Mouse (Mus musculus): Measurements from ENCODE around the gene Pdia3.
"Not testable (repeated sequence)": the region's sequence is repeated elsewhere in the genome, so short reads cannot be mapped to it uniquely, and the experiment has no call there.

Pdia3 gene

DNA sequence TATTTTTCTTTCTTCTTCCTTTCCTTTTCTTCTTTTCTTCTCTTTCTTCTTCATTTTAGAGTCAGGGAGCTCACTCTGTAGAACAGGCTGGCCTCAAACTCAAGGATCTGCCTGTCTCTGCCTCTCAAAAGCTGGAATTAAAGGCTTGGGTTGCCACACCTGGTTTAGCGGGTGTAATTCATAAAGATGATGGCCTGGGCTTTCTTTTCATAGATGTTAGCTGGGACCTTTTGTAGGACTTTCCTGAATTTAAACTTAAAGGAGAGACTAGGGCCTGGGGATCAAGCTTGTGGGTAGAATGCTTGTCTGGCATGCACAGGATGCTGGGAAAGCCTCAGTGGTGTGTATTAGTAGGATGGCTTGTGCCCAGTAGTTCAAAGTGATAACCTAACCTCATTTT lies 30.6 kb downstream of the Pdia3 start, which contains the start of gene Ell3:
Gene Ell3, minus strand, starts transcription at position 101 of the 400 bp plus-strand sequence.
- no peak for DNase-seq

DNA sequence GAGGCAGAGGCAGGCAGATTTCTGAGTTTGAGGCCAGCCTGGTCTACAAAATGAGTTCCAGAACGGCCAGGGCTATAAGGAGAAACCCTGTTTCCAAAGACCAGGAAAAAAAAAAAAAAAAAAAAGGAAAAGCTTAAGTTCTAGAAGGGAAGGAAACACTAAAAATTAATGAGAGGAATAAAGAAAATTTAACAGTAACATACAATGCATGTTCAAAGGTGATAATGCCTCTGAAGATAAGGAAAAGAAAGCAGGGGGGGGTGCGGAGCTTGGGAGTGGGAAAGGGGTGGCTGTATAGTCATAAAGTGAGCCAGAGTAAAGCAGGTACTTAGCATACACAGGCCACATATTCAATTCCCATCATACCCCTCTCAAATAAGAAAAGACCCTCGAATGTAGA lies 31.5 kb downstream of the Pdia3 start:
- DNase-seq, result no peak

DNA sequence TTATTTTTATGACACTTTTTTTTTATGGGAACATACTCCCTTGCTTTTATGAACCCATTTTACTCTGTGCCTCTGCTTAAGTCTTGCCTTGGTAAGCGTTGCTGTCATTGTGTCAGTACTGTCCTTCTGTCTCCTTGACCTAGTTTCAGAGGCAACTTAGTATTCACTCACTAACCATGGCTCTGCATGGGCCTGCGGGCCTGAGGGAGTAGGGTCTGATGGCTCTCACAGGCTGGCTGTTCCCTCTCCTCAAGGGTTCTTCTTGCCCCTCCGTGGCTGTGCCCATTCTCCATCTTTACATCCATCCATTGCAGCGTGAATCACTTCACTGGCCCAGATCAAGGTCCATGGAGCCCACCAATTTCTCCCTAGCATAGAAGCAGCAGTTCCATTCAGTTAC lies 32.9 kb downstream of the Pdia3 start:
- no peak for DNase-seq

DNA sequence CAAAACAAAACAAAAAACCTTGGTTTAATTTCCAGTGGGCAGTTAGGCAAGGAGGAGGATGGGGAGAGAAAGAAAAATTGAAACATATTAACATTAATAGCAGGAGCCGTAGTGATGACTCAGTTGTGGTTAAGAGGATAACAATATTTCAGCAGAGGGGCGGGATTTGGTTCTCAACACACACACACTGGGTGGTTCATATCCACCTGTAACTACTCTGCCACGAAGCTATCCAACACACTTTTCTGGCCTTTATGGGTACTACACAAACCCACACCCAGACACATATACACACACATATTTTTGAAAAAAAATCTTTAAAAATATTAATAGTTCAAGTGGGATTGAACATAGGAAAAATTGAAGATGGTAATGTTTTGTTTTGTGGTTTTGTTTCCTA lies 33.4 kb downstream of the Pdia3 start:
- no peak for DNase-seq

DNA sequence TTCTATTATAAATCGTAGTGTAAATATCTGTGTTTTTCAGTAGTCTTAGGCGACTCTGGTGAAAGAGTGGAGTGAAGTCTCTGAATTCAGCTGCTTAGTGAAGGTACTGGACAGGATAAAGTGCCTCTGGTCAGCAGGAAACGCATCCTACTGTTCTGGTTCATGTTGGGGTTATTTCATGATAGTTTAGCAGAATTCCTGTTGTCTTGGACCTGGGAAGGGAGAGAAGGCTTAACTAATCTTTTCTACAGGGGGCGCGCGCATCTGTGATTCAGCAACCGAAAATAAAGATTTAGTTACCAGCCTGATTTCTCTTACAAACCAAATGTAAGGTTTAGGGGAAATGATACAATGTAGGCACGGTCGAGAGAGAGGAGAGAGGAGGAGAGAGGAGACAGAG lies 34.6 kb downstream of the Pdia3 start:
- DNase-seq, result peak in 1 of 2 experiments; percentile 16

DNA sequence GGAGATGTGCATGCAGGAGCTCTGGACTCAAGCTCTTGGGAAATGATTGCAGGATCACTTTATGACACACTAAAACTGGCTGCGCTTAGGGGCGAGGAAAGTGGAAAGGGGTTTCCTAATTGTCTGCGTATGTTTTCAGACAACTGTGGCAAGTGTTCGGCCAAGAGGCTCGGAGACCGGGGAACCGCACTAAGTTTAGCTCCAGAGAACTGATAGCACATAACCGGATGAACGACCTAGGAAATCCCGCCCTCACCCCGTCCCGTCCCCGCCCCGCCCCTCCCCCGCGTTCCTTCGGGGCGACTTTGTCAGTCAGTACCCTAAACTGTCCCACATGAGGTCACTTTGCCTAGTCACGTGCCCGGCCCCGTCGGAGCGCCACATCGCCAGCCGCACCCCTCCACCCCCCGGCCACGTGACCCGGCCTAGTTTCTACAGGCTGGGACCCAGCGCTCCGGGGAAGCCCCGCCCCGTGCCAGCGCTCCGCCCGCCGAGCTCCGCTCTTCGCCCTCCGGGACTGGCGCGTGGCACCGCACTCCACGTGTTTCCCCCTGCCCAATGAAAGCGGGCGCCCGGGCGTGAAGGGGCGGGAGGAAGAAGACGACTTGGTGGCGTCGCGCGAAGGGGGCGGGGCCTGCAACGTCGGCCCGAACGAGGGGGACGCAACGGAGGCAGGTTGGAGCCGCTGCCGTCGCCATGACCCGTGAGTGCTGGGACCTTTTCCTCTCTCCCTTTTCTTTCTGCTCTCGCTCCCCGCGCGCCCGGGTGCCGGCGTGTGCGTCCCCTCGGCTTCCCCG lies 35.4 kb downstream of the Pdia3 start, which contains the start of gene Serf2:
Gene Serf2, plus strand, starts transcription at position 457 of the 797 bp plus-strand sequence.
- peak; percentile 95 to 99 for DNase-seq

DNA sequence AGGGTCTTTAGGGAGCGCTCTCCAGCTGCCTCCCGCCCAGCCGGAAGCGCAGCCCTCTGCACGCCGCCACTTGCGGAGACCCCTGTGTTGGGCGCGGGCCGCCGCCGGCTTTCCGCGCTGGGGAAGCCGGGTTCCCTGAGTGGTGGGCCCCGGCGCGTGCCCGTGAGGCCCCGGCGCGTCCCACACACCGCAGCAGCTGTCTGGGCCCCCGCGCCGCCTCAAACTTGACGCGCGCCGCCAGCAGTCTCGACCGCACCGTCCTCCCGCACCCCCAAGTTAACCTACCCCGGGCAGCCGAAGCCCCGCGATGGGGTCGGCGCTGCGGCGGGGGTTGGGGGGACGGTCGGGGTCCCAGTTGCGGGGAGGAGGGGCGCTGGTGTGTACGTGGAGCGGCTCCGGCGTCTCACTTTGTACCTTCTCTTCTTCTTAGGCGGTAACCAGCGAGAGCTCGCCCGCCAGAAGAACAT lies 36.0 kb downstream of the Pdia3 start:
- no peak for DNase-seq

DNA sequence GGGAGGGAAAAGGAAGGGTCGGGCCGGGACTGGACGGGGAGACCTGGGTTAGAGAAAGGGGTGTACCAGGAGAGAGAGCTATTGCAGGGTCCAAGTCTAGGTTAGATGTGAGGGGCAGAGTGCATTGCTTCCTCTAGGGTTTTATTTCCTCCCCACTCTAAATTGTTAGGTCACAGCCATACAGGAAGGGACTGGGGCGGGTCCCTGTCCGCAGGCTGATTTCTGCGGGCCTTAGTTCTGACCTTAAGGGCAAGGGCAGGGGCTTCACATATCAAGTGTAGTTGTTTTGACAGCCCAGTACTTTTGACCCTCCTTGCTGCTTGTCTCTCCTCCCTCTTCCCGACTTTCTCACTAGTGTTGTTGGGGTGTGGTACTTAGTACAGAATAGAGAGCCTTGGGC lies 36.5 kb downstream of the Pdia3 start:
- DNase-seq, result no peak

DNA sequence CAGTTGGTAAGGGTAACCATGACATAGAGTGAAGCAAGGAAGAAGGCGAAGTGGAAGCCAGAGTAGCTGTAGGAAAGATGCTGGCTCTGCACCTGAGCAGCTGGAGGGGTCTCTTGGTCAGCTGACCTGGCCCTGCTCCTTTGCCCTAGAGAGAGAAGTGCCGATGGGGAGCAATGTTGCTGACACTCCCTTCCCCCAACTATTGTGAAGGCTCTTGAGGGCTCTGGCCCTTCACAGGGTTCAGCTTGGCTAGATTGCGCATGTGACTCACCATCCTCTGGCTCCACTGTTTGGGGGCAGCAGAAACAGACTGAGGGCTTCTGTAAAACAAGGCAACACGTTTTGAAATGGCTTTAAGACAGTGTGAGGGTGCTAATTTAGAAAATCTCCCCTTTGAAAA lies 38.8 kb downstream of the Pdia3 start:
- DNase-seq, result no peak

DNA sequence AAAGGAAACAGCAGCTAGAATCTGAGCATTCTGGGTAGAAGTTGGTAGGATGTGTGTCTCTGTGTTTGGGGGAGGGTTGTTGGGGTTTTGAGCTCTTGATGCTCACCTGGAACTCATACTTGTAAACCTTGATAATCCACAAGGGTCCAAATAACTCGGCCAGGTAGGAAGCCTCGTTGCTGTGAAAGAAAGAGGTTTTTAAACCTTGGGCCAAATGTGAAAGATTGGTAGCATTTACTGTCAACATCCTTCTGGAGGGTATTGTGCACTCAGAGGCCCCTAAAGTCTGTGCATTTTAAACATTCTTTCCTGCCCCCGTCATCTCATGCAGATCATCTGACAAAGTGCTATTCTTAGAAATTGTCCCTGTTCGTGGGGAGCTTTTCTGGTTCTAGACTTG lies 39.4 kb downstream of the Pdia3 start, which contains the start of gene Hypk:
Gene Hypk, plus strand, starts transcription at position 301 of the 400 bp plus-strand sequence.
- DNase-seq, result no peak

DNA sequence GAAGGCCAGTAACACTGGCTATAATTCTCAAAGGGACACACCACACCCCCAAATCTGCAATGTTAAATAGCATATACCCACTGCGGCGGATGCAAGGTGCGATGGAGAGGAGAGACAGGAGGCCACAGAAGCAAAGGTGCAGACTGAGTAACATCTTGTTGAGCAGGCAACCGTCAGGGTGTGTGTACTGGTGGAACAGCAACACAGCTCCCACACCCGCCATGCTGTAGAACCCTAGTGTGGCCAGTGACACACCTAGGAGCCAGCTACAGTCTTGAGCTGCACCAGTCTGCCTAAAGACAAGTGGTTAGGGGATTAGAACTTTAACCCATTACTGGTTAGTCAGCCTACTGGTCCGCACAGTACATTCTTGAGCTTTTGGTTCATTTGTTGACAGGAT lies 40.3 kb downstream of the Pdia3 start:
- DNase-seq, result no peak

DNA sequence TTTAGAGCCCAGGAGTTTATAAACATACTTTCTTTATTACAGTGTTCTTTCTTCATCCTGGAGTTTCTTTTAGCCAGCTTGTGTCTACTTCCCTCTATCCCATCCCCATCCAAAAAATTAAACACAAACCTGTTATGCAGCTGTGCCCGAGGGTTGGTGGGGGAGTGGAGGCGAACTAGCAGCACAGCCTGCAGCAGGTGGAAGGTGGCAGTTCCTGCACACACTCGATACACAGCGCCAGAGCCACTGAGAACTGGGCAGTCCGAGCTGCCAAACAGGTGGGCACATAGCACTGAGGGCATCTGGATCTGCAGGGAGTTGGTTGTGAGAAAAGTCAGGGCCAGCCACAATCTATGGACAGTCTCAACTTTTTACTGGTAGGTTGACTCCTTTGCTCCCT lies 42.0 kb downstream of the Pdia3 start:
- no peak for DNase-seq

DNA sequence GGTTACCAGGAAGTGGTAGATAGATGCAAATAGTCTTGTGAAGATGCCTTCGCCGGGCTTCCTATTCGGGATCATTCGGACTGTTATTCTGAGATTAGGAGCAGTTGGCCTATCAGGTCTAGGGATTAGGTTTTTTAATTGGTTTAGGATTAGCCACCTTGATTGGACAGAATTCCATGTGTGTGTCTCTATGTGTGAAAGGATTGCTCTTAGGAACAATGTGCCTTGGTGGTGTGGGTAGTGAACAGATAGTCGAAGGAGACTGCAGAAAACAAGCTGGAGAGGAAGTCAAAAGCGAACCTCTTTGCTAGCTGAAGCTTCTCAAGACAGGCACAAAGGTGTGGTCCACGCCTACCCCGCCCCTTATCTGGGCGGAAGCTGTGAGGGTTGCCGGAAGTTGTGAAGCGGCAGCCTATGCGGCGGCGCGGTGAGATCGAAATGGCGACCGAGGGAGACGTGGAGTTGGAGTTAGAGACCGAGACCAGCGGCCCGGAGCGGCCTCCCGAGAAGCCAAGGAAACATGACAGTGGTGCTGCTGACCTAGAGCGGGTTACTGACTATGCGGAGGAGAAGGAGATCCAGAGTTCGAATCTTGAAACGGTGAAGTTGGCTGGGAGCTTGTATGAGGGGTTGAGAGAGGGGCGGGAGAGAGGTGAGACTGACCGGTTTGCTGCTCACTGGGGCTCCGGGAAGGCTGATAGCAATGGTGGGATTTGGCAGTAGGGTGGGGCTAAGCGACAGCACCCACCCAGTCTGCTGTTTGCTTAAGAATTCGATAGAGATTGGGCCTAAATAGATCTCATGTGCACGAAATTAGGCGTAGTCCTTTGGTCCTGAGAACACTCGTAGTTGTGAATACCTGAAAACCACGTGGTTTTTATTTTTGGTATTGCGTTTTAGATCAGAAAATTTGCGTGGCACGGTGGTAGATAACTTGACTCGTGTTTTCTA lies 43.4 kb downstream of the Pdia3 start, which contains the start of gene Serinc4:
Gene Serinc4, minus strand, starts transcription at position 90 of the 951 bp plus-strand sequence.
- peak; percentile 75 to 77 for DNase-seq

DNA sequence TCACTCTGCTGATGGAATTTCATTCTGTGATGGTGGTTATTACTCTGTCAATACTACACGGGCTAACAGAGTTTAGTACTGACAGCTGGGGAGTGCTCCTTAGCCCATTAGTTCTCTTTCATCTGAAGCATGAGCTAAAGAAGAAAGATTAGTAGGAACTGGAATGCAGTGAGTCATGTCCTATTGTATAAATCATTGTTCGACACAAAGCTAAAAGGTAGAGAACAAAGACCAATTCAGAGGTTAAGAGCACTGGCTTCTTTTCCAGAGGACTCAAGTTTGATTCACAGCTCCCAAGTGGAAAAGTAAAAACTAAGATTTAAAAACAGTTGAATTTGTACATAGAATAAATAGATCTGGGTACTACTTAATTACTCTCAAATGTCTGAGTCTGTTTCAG lies 46.5 kb downstream of the Pdia3 start:
- no peak for DNase-seq

DNA sequence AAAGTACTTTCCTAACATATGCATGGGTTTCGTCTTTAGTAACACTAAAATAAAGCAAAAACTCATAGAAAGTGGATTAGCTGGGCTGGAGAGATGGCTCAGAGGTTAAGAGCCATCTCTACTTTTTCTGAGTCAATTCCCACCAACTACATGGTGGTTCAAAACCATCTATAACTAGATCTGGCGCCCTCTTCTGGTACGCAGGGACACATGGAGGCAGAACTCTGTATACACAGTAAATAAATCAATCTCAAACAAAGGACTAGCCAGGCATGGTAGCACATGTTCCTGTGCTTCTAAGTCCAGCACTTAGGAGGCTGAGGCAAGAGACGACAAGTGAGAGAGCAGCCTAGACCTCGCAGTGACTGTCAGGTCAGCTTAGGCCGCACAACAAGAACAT lies 55.4 kb downstream of the Pdia3 start:
- not testable (repeated sequence) for DNase-seq

DNA sequence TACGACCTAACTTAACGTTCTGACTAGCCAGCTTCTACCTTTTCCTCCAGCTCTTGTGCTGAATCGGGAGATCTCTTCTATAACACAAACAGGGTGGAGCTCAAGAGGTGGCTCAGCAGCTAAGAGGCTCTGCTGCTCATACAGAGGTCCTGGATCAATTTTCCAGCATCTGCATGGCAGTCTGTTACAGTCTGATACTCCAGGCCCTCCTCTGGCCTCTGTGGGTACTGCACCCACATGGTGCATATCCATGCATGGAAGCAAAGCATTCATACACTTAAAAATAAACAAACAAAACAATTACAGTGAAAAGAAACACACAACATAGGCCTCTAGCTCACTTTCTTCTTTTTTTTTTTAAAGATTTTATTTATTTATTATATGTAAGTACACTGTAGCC lies 59.2 kb downstream of the Pdia3 start:
- not testable (repeated sequence) for DNase-seq

DNA sequence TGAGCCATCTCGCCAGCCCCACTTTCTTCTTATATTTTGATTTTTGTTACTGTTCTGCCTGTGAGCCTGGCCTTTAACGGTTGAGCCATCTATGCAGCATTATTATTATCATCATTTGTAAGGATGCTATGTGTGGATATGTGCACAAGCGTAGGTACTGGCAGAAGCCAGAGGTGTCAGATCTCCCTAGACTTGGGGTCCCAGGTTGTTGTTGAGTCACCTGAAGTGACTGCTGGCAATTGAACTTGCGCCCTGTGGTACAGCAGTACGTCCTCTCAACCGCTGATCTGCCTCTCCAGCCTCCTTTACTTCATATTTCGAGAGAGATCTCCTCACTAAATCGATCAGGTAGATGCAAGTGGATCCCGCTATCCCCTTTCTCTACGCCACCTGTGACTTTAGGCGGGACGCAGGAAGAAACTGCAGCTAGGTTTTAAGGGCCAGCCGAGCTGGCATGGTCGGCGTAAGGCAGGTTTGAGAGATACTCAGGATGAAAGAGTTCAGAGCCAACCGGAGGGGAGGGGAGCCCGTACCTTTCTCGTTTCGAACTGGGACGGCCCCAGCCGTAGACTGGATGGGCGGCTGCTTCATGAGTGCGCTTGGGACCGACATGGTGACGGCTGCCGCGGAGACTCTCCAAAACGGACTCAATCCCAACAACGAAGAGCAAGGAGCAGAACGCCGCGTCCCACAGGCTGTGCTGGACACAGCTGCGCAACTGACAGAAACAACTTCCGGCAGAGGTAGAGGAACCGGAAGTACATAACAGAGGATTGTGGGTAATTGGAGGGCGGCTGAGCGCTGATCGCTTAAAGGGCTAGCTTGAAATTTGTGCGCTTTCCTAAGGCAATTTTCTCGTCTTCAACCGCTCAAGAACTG lies 60.0 kb downstream of the Pdia3 start, which contains the start of gene Mfap1b:
Gene Mfap1b, minus strand, starts transcription at position 767 of the 879 bp plus-strand sequence.
- peak; percentile 80 to 83 for DNase-seq

DNA sequence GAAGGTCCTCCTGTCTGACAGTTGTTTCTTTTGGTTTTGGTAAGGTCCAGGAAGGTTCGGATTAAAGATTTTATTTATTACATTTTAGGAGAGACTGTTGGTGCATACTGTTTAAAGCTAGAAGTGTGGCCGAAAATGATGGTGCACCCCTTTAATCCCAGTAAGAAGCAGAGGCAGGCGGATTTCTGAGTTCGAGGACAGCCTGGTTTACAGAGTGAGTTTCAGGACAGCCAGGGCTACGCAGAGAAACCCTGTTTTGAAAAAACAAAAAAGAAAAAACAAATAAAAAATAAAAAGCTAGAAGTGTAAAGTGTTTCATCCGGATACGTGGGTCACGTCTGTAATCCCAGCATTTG lies 60.6 kb downstream of the Pdia3 start:
- peak in 1 of 2 experiments; percentile 15 for DNase-seq

DNA sequence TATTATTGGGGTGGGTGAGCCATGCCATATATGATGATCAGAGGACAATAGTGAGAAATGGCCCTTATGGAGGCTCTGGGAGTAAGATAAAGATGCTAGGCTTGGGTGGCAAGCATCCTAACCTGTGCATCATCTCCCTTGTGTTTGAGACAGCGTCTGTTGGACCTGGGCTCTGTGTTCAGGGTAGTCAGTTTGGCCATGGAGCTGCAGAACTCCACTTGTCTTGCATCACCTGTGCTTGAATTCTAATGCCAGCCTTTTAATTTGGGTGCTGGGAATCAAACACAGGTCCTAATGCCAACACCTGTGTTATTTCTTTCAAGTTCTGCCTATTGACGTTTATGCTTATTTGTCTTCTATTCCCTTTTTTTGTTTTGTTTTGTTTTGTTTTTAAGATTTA lies 61.7 kb downstream of the Pdia3 start:
- DNase-seq, result not testable (repeated sequence)

DNA sequence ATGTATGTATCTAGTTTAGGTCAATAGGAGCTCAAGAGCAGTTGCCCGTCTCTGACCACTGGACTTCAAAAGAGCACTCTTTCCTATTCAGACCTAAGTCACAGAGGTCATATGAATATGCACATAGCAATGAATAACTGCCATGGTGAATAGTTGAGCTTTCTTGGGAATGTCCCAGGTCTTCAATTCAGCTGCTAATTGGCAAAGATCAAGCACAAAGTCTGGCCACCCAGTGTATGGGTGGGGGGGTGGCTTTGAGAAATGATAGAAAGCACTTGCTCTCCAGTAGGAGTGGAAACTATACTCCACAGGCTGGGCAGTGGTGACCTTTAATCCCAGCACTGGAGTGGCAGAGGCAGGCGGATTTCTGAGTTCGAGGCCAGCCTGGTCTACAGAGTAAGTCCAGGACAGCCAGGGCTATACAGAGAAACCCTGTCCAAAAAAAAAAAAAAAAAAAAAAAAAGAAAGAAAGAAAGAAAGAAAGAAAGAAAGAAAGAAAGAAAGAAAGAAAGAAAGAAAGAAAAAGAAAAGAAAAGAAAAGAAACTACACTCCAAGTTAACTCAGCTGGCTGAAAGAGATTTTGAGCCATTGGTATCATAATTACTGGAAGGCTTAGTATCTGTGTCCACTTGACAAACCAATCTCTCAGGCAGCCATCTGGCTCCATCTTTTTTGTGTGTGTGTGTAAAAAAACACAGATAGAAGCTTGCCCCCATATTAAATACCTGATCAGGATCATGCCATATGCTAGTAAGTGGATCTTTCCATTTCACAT lies 64.1 kb downstream of the Pdia3 start:
- DNase-seq, result no peak

DNA sequence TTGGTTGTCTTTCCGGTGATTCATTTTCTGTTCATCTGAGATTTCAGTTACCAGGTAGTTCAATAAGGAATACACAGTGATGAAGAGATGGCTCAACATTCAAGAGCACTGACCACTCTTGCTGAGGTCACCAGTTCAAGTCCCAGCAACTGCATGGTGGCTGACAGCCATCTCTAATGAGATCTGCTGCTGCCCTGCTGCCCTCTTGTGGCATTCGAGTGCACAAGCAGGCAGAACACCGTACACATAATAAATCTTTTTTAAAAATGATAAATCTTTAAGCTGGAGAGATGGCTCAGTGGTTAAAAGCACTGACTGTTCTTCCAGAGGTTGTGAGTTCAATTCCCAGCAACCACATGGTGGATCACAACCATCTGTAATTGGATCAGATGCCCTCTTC lies 66.9 kb downstream of the Pdia3 start:
- DNase-seq, result no peak

Measured in cerebellum, postnatal 36 days (tissue).